Mouse (Mus musculus) neural tube, embryonic 15.5 days (tissue): ENCODE measurements around the gene March2. TPM values are rescaled to one million over a fixed set of nuclear protein-coding genes. Genes with fewer than 3 reads are reported as not detected.
"Not testable (repeated sequence)": the region's sequence is repeated elsewhere in the genome, so short reads cannot be mapped to it uniquely, and the experiment has no call there.

ENCODE experiments used
- ATAC-seq: fragments of 200-750 bp; cut with Nextera tagmentation; 2 replicates; pipeline ENCODE4 v1.8.0; 2017; ENCODE audit warnings: mild to moderate bottlenecking, moderate TSS enrichment, moderate library complexity; ENCODE audit not compliant: low FRiP score
- H3K27ac ChIP-seq: fragments of 300-500 bp; sonication (generic); replicated peaks from 2 replicates; pipeline ENCODE4 v1.5.1; 2015; ENCODE audit warnings: mild to moderate bottlenecking, inconsistent platforms
- H3K27me3 ChIP-seq: fragments of 300-500 bp; sonication (generic); replicated peaks from 2 replicates; pipeline ENCODE4 v1.6.1; 2015; ENCODE audit warnings: inconsistent platforms
- H3K36me3 ChIP-seq: fragments of 300-500 bp; sonication (generic); 2 replicates; pipeline ENCODE4 v1.6.1; 2015; ENCODE audit warnings: inconsistent platforms
- H3K4me1 ChIP-seq: fragments of 300-500 bp; sonication (generic); 2 replicates; pipeline ENCODE4 v1.6.1; 2015; ENCODE audit warnings: inconsistent platforms
- H3K4me2 ChIP-seq: fragments of 300-500 bp; sonication (generic); 2 replicates; pipeline ENCODE4 v1.6.1; 2015; ENCODE audit warnings: inconsistent platforms, mild to moderate bottlenecking, moderate library complexity
- H3K4me3 ChIP-seq: fragments of 300-500 bp; sonication (generic); replicated peaks from 2 replicates; pipeline ENCODE4 v1.5.1; 2015; ENCODE audit warnings: mild to moderate bottlenecking, inconsistent platforms
- H3K9ac ChIP-seq: fragments of 300-500 bp; sonication (generic); replicated peaks from 2 replicates; pipeline ENCODE4 v1.6.1; 2015; ENCODE audit warnings: mild to moderate bottlenecking, inconsistent platforms
- H3K9me3 ChIP-seq: fragments of 300-500 bp; sonication (generic); replicated peaks from 2 replicates; pipeline ENCODE4 v1.6.1; 2016; ENCODE audit warnings: inconsistent platforms
- WGBS: fragments of 180-500 bp; shearing (Covaris S2); methylation state at CpG from one replicate; pipeline ENCODE4 v1.1.7; 2015; ENCODE audit warnings: mixed read lengths; 5-methylcytosine and 5-hydroxymethylcytosine counted together
- polyA plus RNA-seq: library from polyadenylated mRNA; unstranded; fragments of >200 nt; fragmentation: Nextera tagmentation; extraction: Ambion mirVana; gene quantifications from 2 replicates; pipeline ENCODE4 v1.2.1, GENCODE M21; 2015

Gene March2
- polyA plus RNA-seq, 1 experiment from 2014 or later: 77.4 TPM

- 79% methylated on average over 2 of the region's 2 CpGs for WGBS
- H3K27me3 ChIP-seq: no peaks in the 10 kb centered on the region
These were observed 27.5 kb upstream of the March2 start for GRCm38 (mm10) chr17:33746011-33746410.

GRCm38 (mm10) chr17:33744686-33745384 is 26.4 kb upstream of the March2 start:
- H3K4me3 ChIP-seq: no peak overlapping the region
- no peaks in the 10 kb centered on the region for H3K4me1 ChIP-seq
- H3K27me3 ChIP-seq: no peaks in the 10 kb centered on the region
- no peak overlapping the region for H3K9ac ChIP-seq
- peaks cover 38% of the 10 kb centered on the region for H3K36me3 ChIP-seq
- H3K27ac ChIP-seq: no peak overlapping the region
- no peaks in the 10 kb centered on the region for H3K9me3 ChIP-seq
- no peak overlapping the region for H3K4me2 ChIP-seq
- no peak for ATAC-seq
- 87% methylated on average over 5 of the region's 5 CpGs for WGBS

More at GRCm38 (mm10) chr17:33746011-33746410, 27.5 kb upstream of the March2 start:
- Histone ChIP-seq H3K4me3 (no peak overlapping the region), H3K4me2 (no peak overlapping the region), H3K36me3 (peaks cover 45% of the 10 kb centered on the region), H3K9ac (no peak overlapping the region), H3K9me3 (no peaks in the 10 kb centered on the region), H3K27ac (no peak overlapping the region), H3K4me1 (no peaks in the 10 kb centered on the region)
- ATAC-seq: no peak

GRCm38 (mm10) chr17:33742420-33742819 is 23.9 kb upstream of the March2 start:
- no peaks in the 10 kb centered on the region for H3K27me3 ChIP-seq
- H3K36me3 ChIP-seq: peaks cover 16% of the 10 kb centered on the region
- no peaks in the 10 kb centered on the region for H3K4me1 ChIP-seq
- no peak overlapping the region for H3K4me2 ChIP-seq
- 86% methylated on average over 1 of the region's 1 CpGs for WGBS
- H3K4me3 ChIP-seq: no peak overlapping the region
- no peak overlapping the region for H3K27ac ChIP-seq
- H3K9ac ChIP-seq: no peak overlapping the region
- ATAC-seq: no peak
- no peaks in the 10 kb centered on the region for H3K9me3 ChIP-seq

- not testable (repeated sequence) for ATAC-seq, H3K9ac ChIP-seq, H3K4me2 ChIP-seq, H3K27ac ChIP-seq, H3K9me3 ChIP-seq, H3K4me1 ChIP-seq, H3K4me3 ChIP-seq, H3K36me3 ChIP-seq, H3K27me3 ChIP-seq
- WGBS: 86% methylated on average over 10 of the region's 10 CpGs
These were observed 15.1 kb upstream of the March2 start for GRCm38 (mm10) chr17:33733526-33733925.

- WGBS: 81% methylated on average over 9 of the region's 9 CpGs
- H3K9me3 ChIP-seq, H3K27me3 ChIP-seq, H3K4me3 ChIP-seq, H3K27ac ChIP-seq, H3K4me2 ChIP-seq, H3K36me3 ChIP-seq, ATAC-seq, H3K9ac ChIP-seq, H3K4me1 ChIP-seq: not testable (repeated sequence)
These were observed 14.2 kb upstream of the March2 start for GRCm38 (mm10) chr17:33732556-33733083.

- no peak overlapping the region for H3K9ac ChIP-seq
- H3K27ac ChIP-seq: no peak overlapping the region
- no peaks in the 10 kb centered on the region for H3K27me3 ChIP-seq
- no peaks in the 10 kb centered on the region for H3K36me3 ChIP-seq
- no peak for ATAC-seq
- H3K4me2 ChIP-seq: no peak overlapping the region
- WGBS: 76% methylated on average over 2 of the region's 2 CpGs
- H3K9me3 ChIP-seq: no peaks in the 10 kb centered on the region; the same call in 1 of the 2 replicates
- H3K4me1 ChIP-seq: no peaks in the 10 kb centered on the region
- H3K4me3 ChIP-seq: no peak overlapping the region
These were observed 10.7 kb upstream of the March2 start for GRCm38 (mm10) chr17:33729215-33729614.

- 79% methylated on average over 2 of the region's 2 CpGs for WGBS
- ATAC-seq: no peak
These were observed 9.9 kb upstream of the March2 start for GRCm38 (mm10) chr17:33728396-33728795.

GRCm38 (mm10) chr17:33719736-33720378 is 1.4 kb upstream of the March2 start:
- no peak for ATAC-seq
- no peaks in the 10 kb centered on the region for H3K27me3 ChIP-seq
- no peaks in the 10 kb centered on the region for H3K9me3 ChIP-seq
- H3K9ac ChIP-seq: no peak overlapping the region
- H3K27ac ChIP-seq: no peak overlapping the region
- no peak overlapping the region for H3K4me2 ChIP-seq
- H3K36me3 ChIP-seq: no peaks in the 10 kb centered on the region
- H3K4me3 ChIP-seq: no peak overlapping the region
- WGBS: 95% methylated on average over 7 of the region's 7 CpGs
- peaks cover 14% of the 10 kb centered on the region for H3K4me1 ChIP-seq

More at GRCm38 (mm10) chr17:33728396-33728795, 9.9 kb upstream of the March2 start:
- no peak overlapping the region for H3K27ac ChIP-seq
- H3K27me3 ChIP-seq: no peaks in the 10 kb centered on the region
- H3K9ac ChIP-seq: no peak overlapping the region
- no peak overlapping the region for H3K4me3 ChIP-seq
- H3K4me2 ChIP-seq: no peak overlapping the region
- no peaks in the 10 kb centered on the region for H3K36me3 ChIP-seq
- H3K4me1 ChIP-seq: no peaks in the 10 kb centered on the region
- no peaks in the 10 kb centered on the region; the same call in 1 of the 2 replicates for H3K9me3 ChIP-seq

GRCm38 (mm10) chr17:33718944-33719725 is 665 bp upstream of the March2 start:
- Histone ChIP-seq H3K4me3 (peak overlapping the region; percentile 68), H3K27ac (peak overlapping the region; percentile 23; the same call in 1 of the 2 replicates), H3K4me2 (peak overlapping the region; percentile 79), H3K36me3 (no peaks in the 10 kb centered on the region; the same call in 1 of the 2 replicates), H3K9me3 (no peaks in the 10 kb centered on the region), H3K27me3 (no peaks in the 10 kb centered on the region), H3K9ac (no peak overlapping the region), H3K4me1 (peaks cover 14% of the 10 kb centered on the region)
- peak; percentile 20 for ATAC-seq
- WGBS: 46% methylated on average over 10 of the region's 10 CpGs

GRCm38 (mm10) chr17:33717982-33718381 is 488 bp downstream of the March2 start:
- peaks cover 14% of the 10 kb centered on the region for H3K4me1 ChIP-seq
- H3K4me2 ChIP-seq: peak overlapping the region; percentile 79
- ATAC-seq: peak; percentile 11; the same call in 1 of the 2 replicates
- H3K9me3 ChIP-seq: no peaks in the 10 kb centered on the region
- H3K27ac ChIP-seq: peak overlapping the region; percentile 38; the same call in 1 of the 2 replicates
- H3K9ac ChIP-seq: peak overlapping the region; percentile 67
- WGBS: 5% methylated on average over 8 of the region's 8 CpGs
- H3K27me3 ChIP-seq: no peaks in the 10 kb centered on the region
- no peaks in the 10 kb centered on the region; the same call in 1 of the 2 replicates for H3K36me3 ChIP-seq
- H3K4me3 ChIP-seq: peak overlapping the region; percentile 68

GRCm38 (mm10) chr17:33717246-33717645 is 1.2 kb downstream of the March2 start:
- no peaks in the 10 kb centered on the region for H3K27me3 ChIP-seq
- 100% methylated on average over 1 of the region's 1 CpGs for WGBS
- ATAC-seq: no peak
- no peak overlapping the region for H3K9ac ChIP-seq
- no peaks in the 10 kb centered on the region for H3K9me3 ChIP-seq
- H3K36me3 ChIP-seq: no peaks in the 10 kb centered on the region; the same call in 1 of the 2 replicates
- H3K4me3 ChIP-seq: no peak overlapping the region
- H3K27ac ChIP-seq: no peak overlapping the region
- no peak overlapping the region for H3K4me2 ChIP-seq
- H3K4me1 ChIP-seq: peaks cover 14% of the 10 kb centered on the region
